In genomic region chr1:186145444-186145843, GRCm38 (mm10) we compare ENCODE assay signal across 10 mouse cellular contexts. TPM values are rescaled to one million over a fixed set of nuclear protein-coding genes. Genes with fewer than 3 reads are reported as not detected.
A peak's percentile ranks its signal among the peaks of the same experiment; 100 is the strongest.
DNase-seq lines count a peak whose midpoint lies in the region; ATAC-seq and TF ChIP-seq lines count a peak whose summit lies in the region.
"Had no signal": no experiment of that assay in that cellular context is flagged by ENCODE, and none has a peak within 500 bp of the region (broad histone marks: within the 10 kb centered on the region; RNA-seq: fewer than 3 reads in every experiment).

No protein-coding gene starts in this region.

- peaks cover 8% of the 10 kb centered on the region; the same call in 1 of the 2 replicates for H3K4me1 ChIP-seq in lung, embryonic 15.5 days

- peak; percentile 18 for DNase-seq in gastrocnemius, adult 2 months
- no peak for DNase-seq in gastrocnemius, postnatal 36 days
- DNase-seq in retina, postnatal 1 day: peak; percentile 53
- DNase-seq in retina, embryonic 14.5 days (ENCODE audit: low spot score): no peak
- no peak for DNase-seq in frontal cortex, postnatal 36 days (ENCODE audit: low spot score in 2 of 2)
- DNase-seq in cerebellum, adult 8-10 months: no peak

- peak overlapping the region; percentile 59 for H3K27ac ChIP-seq in gastrocnemius, adult 2 months
- H3K27ac ChIP-seq in lung, embryonic 15.5 days: peak overlapping the region; percentile 47
- H3K27ac ChIP-seq: heart, embryonic 13.5 days; liver, embryonic 14.5 days had no signal

- peak overlapping the region; percentile 40 for H3K4me2 ChIP-seq in lung, embryonic 15.5 days
- H3K4me2 ChIP-seq: heart, embryonic 13.5 days had no signal

- no peaks in the 10 kb centered on the region for H3K27me3 ChIP-seq in lung, embryonic 15.5 days
- H3K27me3 ChIP-seq: heart, embryonic 13.5 days had no signal

- intact Hi-C loops in gastrocnemius, adult 2 months (cut with DNase I): no loop called here
- intact Hi-C loops in gastrocnemius, postnatal 36 days (cut with DNase I): no loop called here

- no peaks in the 10 kb centered on the region for H3K36me3 ChIP-seq in lung, embryonic 15.5 days
- H3K36me3 ChIP-seq: heart, embryonic 13.5 days had no signal

- H3K9ac ChIP-seq in lung, embryonic 15.5 days: no peak overlapping the region
- H3K9ac ChIP-seq: heart, embryonic 13.5 days; liver, embryonic 14.5 days had no signal

- H3K4me3 ChIP-seq in gastrocnemius, adult 2 months: peak overlapping the region; percentile 53
- no peak overlapping the region for H3K4me3 ChIP-seq in lung, embryonic 15.5 days
- H3K4me3 ChIP-seq: heart, embryonic 13.5 days had no signal

- TF ChIP-seq CTCF in gastrocnemius, adult 2 months (IDR thresholded peaks at IDR 0.05): no peak

- ATAC-seq in lung, embryonic 15.5 days (ENCODE audit: borderline replicate concordance, extremely low read depth, low FRiP score, low TSS enrichment): peak; percentile 62
- ATAC-seq in monocyte, adult 5-6 weeks (replicated peaks; ENCODE audit: insufficient number of reproducible peaks, low FRiP score, low TSS enrichment, poor library complexity, severe bottlenecking): no peak

- 5% methylated on average over 6 of the region's 6 CpGs for WGBS in lung, embryonic 15.5 days

- H3K9me3 ChIP-seq in lung, embryonic 15.5 days: no peaks in the 10 kb centered on the region
- H3K9me3 ChIP-seq: heart, embryonic 13.5 days had no signal

RNA-seq across cellular contexts. Expression of gene Lyplal1, which starts 28.3 kb away (rescaled TPM):
- 1 to 10 TPM; 1.6 to 1.8 TPM for total RNA-seq in gastrocnemius, adult 2 months (2021)
- 1 to 10 TPM; 2.3 to 2.5 TPM for total RNA-seq in gastrocnemius, postnatal 36 days (2021)
- 28.3 and 29.0 TPM in 2 replicates for polyA plus RNA-seq in lung, embryonic 15.5 days (2015; fragmentation: Nextera tagmentation; extraction: Ambion mirVana)
- total RNA-seq in monocyte, adult 5-6 weeks (2017): not detected in 3 replicates

Comparison
In these comparisons a context has a peak if more than half of its experiments do, and no peak if none do; other contexts are left out.
1. DNase-seq: peak in gastrocnemius, adult 2 months (single experiment) and retina, postnatal 1 day (single experiment); none in gastrocnemius, postnatal 36 days (0 of 2), retina, embryonic 14.5 days (single experiment), frontal cortex, postnatal 36 days (0 of 2) and cerebellum, adult 8-10 months (single experiment).